12 mouse cellular contexts compared by ENCODE assay signal in genomic region chr2:13757412-13757811, GRCm38 (mm10). TPM values are rescaled to one million over a fixed set of nuclear protein-coding genes. Genes with fewer than 3 reads are reported as not detected.
DNase-seq lines count a peak whose midpoint lies in the region; ATAC-seq lines count a peak whose summit lies in the region.
"Had no signal": no experiment of that assay in that cellular context is flagged by ENCODE, and none has a peak within 500 bp of the region (broad histone marks: within the 10 kb centered on the region; RNA-seq: fewer than 3 reads in every experiment).

No protein-coding gene starts in this region.

- DNase-seq in B cell, adult 2 months = peak; percentile 7 to 15
- DNase-seq in T-cell, adult 2 months (ENCODE audit: low spot score) = peak; percentile 87
- peak; percentile 34 to 72 for DNase-seq in thymus, adult 18-20 months
- DNase-seq in layer of hippocampus, adult 8-10 months (ENCODE audit: low spot score in 2 of 2) = no peak
- DNase-seq in heart, postnatal 36 days = no peak
- DNase-seq in gastrocnemius, postnatal 10 days = no peak
- DNase-seq: cerebellum, adult 9-11 months; gastrocnemius, postnatal 25 days; kidney, postnatal 25 days; liver, embryonic 13.5 days had no signal

- intact Hi-C loops in heart, postnatal 36 days (cut with DNase I) = no loop called here

- peak; percentile 77 for ATAC-seq in megakaryocyte, adult 5-6 weeks (ENCODE audit: poor library complexity, severe bottlenecking)
- ATAC-seq: forebrain, embryonic 15.5 days had no signal

RNA-seq across cellular contexts. Expression of gene St8sia6, which starts 36.5 kb away (rescaled TPM):
- 1.6 and 4.2 TPM in 2 replicates for total RNA-seq in megakaryocyte, adult 5-6 weeks (2015)
- total RNA-seq in megakaryocyte, adult 5-6 weeks (2017) = 1.6 and 3.5 TPM in 2 replicates
- 1 to 10 TPM; 5.1 to 7.1 (median 5.7) TPM for total RNA-seq in layer of hippocampus, adult 8-10 months (2022)
- total RNA-seq in heart, postnatal 36 days (2021) = 1 to 10 TPM; 1.5 to 1.8 TPM
- total RNA-seq in gastrocnemius, postnatal 10 days (2021) = under 1 TPM; 0.70 to 0.93 TPM

Comparison
In these comparisons a context has a peak if more than half of its experiments do, and no peak if none do; other contexts are left out.
1. DNase-seq: peak in B cell, adult 2 months (2 of 2), T-cell, adult 2 months (single experiment) and thymus, adult 18-20 months (2 of 2); none in layer of hippocampus, adult 8-10 months (0 of 2), heart, postnatal 36 days (0 of 2) and gastrocnemius, postnatal 10 days (single experiment).